Mouse (Mus musculus): ENCODE measurements around the gene Zfp72. TPM values are rescaled to one million over a fixed set of nuclear protein-coding genes. Genes with fewer than 3 reads are reported as not detected.

Gene Zfp72
- polyA plus RNA-seq (2015; fragmentation: Nextera tagmentation; extraction: Ambion mirVana), result 5.3 and 6.6 TPM in 2 replicates

- H3K4me2 ChIP-seq (replicated peaks), result peak within 1 kb of the TSS; percentile 66
- H3K9me3 ChIP-seq, result no peaks in the 10 kb centered on the region
- peak within 1 kb of the TSS; percentile 70 for H3K9ac ChIP-seq
- H3K27me3 ChIP-seq, result no peaks in the 10 kb centered on the region
- 2% methylated on average over 14 of the region's 14 CpGs for WGBS
- peak; percentile 91 for ATAC-seq (ENCODE audit: low FRiP score, low read depth)
- peak within 1 kb of the TSS; percentile 65 for H3K4me3 ChIP-seq
- H3K36me3 ChIP-seq, result no peaks in the 10 kb centered on the region
- no peak within 1 kb of the TSS for H3K27ac ChIP-seq
- peaks cover 6% of the 10 kb centered on the region for H3K4me1 ChIP-seq
Observed at GRCm38 (mm10) chr13:74390371-74390990, at the start of gene Zfp72. Gene Zfp72 (minus strand): TSS chr13:74390836.

- H3K9ac ChIP-seq, result no peak overlapping the region
- no peak overlapping the region for H3K4me2 ChIP-seq (replicated peaks)
- no peak for ATAC-seq (ENCODE audit: low FRiP score, low read depth)
- H3K27ac ChIP-seq, result no peak overlapping the region
- 25% methylated on average over 19 of the region's 19 CpGs for WGBS
- H3K36me3 ChIP-seq, result peaks cover 36% of the 10 kb centered on the region
- H3K4me3 ChIP-seq, result no peak overlapping the region
- no peaks in the 10 kb centered on the region for H3K4me1 ChIP-seq
- H3K27me3 ChIP-seq, result no peaks in the 10 kb centered on the region
- peaks cover 58% of the 10 kb centered on the region for H3K9me3 ChIP-seq
Observed at GRCm38 (mm10) chr13:74439895-74440294, 49.3 kb upstream of the Zfp72 start.

DNA sequence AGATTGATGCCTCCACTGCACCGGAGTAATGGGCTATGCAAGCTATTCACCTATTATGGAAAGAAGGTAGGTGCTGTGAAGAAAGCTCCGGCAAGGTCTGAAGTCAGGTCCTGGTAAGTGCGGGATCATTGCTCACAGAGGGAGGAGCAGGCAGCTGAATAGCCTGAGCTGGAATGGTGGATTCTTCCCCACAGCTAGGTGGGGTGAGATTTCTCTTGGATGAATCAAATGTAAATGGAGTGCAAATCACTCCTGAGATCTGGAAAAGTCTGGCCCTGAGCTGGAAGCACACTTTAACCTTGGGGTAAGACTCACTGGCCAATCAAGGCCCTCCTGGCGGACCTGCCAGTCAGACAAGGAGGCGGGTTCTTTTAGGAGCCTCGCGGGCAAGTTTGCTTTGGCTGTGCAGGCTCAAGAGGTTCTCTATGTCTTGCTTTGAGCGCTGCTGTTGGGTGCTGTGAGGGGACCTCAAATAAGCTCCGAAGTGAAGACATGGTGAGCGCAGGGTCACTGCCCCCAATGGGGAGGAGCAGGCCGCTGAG is 8.7 kb upstream of the Zfp72 start, which contains the start of gene Ftl1-ps1:
Gene Ftl1-ps1, plus strand, starts transcription at position 397 of the 542 bp plus-strand sequence.
- peak within 1 kb of the TSS; percentile 28; the same call in 1 of the 2 replicates for H3K4me2 ChIP-seq (replicated peaks)
- H3K9ac ChIP-seq, result no peak within 1 kb of the TSS
- H3K4me1 ChIP-seq, result no peaks in the 10 kb centered on the region
- H3K36me3 ChIP-seq, result no peaks in the 10 kb centered on the region
- ATAC-seq (ENCODE audit: low FRiP score, low read depth), result no peak
- 0 out of 2 replicates have a peak within 1 kb of the TSS, but pooled peaks have one; percentile 4 for H3K4me3 ChIP-seq
- H3K27me3 ChIP-seq, result peaks cover 8% of the 10 kb centered on the region; the same call in 1 of the 2 replicates
- WGBS, result 14% methylated on average over 11 of the region's 11 CpGs
- H3K27ac ChIP-seq, result no peak within 1 kb of the TSS
- H3K9me3 ChIP-seq, result no peaks in the 10 kb centered on the region

- Histone ChIP-seq H3K4me3 (no peak overlapping the region), H3K4me2 (replicated peaks) (no peak overlapping the region), H3K4me1 (peaks cover 6% of the 10 kb centered on the region), H3K9ac (no peak overlapping the region), H3K36me3 (no peaks in the 10 kb centered on the region), H3K27ac (no peak overlapping the region), H3K27me3 (no peaks in the 10 kb centered on the region), H3K9me3 (no peaks in the 10 kb centered on the region)
- 77% methylated on average over 2 of the region's 2 CpGs for WGBS
- ATAC-seq (ENCODE audit: low FRiP score, low read depth), result no peak
Observed at GRCm38 (mm10) chr13:74391156-74391555, 520 bp upstream of the Zfp72 start.

GRCm38 (mm10) chr13:74389730-74390129 is 906 bp downstream of the Zfp72 start:
- Histone ChIP-seq H3K4me2 (replicated peaks) (peak overlapping the region; percentile 66), H3K4me3 (peak overlapping the region; percentile 65), H3K4me1 (peaks cover 6% of the 10 kb centered on the region), H3K27ac (no peak overlapping the region), H3K27me3 (no peaks in the 10 kb centered on the region), H3K9me3 (no peaks in the 10 kb centered on the region), H3K36me3 (no peaks in the 10 kb centered on the region), H3K9ac (no peak overlapping the region; the same call in 1 of the 2 replicates)
- 67% methylated on average over 6 of the region's 6 CpGs for WGBS
- ATAC-seq (ENCODE audit: low FRiP score, low read depth), result 0 out of 2 replicates have a peak, but pooled peaks have one; percentile 6

DNA sequence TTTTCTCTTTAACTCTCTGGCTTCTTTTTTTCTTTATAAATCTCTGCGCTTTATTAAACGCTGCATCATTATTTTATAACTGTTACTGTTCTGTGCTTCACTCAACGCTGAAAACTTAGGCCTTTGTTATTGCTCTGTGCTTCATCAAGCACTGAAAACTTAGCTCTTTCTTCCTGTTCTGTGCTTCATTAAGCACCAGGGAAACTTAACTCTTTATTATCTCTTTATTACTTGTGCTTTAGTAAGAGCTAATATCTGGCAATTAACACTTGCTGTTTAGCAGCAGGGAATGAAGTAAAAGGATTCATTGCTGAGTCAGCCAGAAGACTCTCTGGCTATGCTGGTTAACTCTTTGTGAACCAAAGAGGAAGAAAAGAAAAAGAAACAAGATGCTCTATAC is 8.3 kb downstream of the Zfp72 start:
- H3K4me2 ChIP-seq (replicated peaks), result peak overlapping the region; percentile 14; the same call in 1 of the 2 replicates
- H3K27ac ChIP-seq, result peak overlapping the region; percentile 33; the same call in 1 of the 2 replicates
- H3K9me3 ChIP-seq, result no peaks in the 10 kb centered on the region
- WGBS, result 14% methylated on average over 3 of the region's 3 CpGs
- H3K9ac ChIP-seq, result peak overlapping the region; percentile 36; the same call in 1 of the 2 replicates
- peaks cover 3% of the 10 kb centered on the region; the same call in 1 of the 2 replicates for H3K27me3 ChIP-seq
- H3K4me1 ChIP-seq, result peaks cover 14% of the 10 kb centered on the region
- ATAC-seq (ENCODE audit: low FRiP score, low read depth), result no peak
- no peaks in the 10 kb centered on the region for H3K36me3 ChIP-seq
- H3K4me3 ChIP-seq, result no peak overlapping the region

DNA sequence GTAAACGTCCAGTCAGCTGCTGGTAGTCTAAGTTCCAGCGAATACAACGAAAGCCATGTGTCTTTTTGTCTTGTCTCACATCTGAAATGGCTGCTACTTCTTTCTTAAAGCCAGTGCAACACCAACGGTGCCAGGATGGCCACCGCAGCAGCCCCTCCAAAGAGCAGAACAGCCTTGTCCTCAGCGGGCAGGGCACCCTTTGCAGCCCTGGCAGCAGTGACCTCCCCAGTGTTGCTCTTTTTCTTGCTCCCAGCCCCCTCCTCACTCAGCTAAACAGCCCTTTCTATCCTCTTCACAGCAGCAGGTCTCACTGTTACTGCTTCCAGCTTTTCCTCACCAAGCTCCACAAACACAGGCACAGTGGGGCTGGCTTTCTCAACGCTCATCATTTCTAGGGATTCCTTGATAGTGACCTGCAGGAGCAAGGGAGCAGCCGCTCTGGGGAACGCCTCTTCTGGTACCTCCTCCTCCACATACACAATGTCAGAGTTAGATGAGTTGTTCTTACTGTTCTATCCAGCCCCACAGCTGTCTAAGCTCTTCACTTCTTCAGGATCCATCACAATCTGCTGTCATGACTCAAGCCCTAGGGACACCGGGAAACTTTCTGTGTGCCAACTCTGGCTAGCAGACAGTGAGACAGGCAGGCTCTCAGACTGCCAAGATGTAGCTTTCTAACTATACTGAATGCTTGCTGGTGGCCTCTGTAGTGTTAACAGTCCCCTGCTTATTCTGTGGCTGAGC is 8.9 kb downstream of the Zfp72 start:
- Histone ChIP-seq H3K4me1 (peaks cover 14% of the 10 kb centered on the region), H3K27ac (peak overlapping the region; percentile 33; the same call in 1 of the 2 replicates), H3K9me3 (no peaks in the 10 kb centered on the region), H3K27me3 (peaks cover 3% of the 10 kb centered on the region; the same call in 1 of the 2 replicates), H3K36me3 (no peaks in the 10 kb centered on the region), H3K4me3 (no peak overlapping the region), H3K4me2 (replicated peaks) (peak overlapping the region; percentile 14; the same call in 1 of the 2 replicates), H3K9ac (peak overlapping the region; percentile 36; the same call in 1 of the 2 replicates)
- no peak; the same call in 1 of the 2 replicates for ATAC-seq (ENCODE audit: low FRiP score, low read depth)
- WGBS, result 53% methylated on average over 10 of the region's 10 CpGs

GRCm38 (mm10) chr13:74363859-74364235 is 26.8 kb downstream of the Zfp72 start, which contains the start of gene Lrrc14b:
Gene Lrrc14b (minus strand): TSS chr13:74364005.
- 74% methylated on average over 8 of the region's 8 CpGs for WGBS
- Histone ChIP-seq H3K9me3 (0 out of 2 replicates have a peak, but pooled peaks cover 2% of the 10 kb centered on the region), H3K36me3 (peaks cover 41% of the 10 kb centered on the region), H3K27ac (no peak within 1 kb of the TSS), H3K4me2 (replicated peaks) (no peak within 1 kb of the TSS), H3K4me3 (no peak within 1 kb of the TSS), H3K9ac (no peak within 1 kb of the TSS), H3K4me1 (0 out of 2 replicates have a peak, but pooled peaks cover 6% of the 10 kb centered on the region), H3K27me3 (no peaks in the 10 kb centered on the region)
- ATAC-seq (ENCODE audit: low FRiP score, low read depth), result peak; percentile 46; the same call in 1 of the 2 replicates

DNA sequence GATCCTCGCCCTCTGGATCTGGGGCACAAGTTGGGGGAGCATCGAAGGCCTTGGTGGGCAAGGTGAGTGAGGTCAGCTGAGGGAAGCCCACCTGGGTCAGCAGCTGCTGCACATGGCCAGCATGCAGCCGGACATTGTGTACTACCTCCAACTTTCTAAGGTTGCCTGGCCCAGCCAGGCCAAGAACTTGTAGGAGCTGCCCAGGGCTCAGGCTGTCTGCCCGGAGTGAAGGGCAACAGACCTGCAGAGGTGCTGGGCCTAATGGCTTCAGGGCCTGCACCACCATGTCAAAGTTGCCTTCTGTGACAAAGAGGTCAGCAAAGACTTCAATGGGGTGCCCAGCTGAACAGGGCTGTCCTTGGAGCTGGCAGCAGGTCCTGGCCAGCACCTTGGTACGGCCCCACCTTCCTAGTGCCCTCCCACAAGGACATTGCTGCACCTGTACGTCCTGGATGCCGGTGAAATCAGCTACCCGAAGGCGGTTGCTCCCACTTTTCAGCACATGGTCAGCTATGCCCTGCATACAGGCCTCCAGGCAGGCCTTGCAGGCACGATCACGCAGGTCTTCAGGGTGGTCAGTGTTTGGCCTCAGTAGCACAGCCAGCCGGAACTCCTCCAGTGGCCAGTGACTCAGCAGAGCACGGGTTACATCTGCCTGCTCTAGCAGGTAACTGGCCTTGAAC is 27.3 kb downstream of the Zfp72 start:
- Histone ChIP-seq H3K4me3 (no peak overlapping the region), H3K27ac (no peak overlapping the region), H3K36me3 (peaks cover 46% of the 10 kb centered on the region), H3K9ac (no peak overlapping the region), H3K9me3 (0 out of 2 replicates have a peak, but pooled peaks cover 2% of the 10 kb centered on the region), H3K4me2 (replicated peaks) (no peak overlapping the region), H3K4me1 (0 out of 2 replicates have a peak, but pooled peaks cover 6% of the 10 kb centered on the region), H3K27me3 (no peaks in the 10 kb centered on the region)
- ATAC-seq (ENCODE audit: low FRiP score, low read depth), result no peak
- WGBS, result 91% methylated on average over 13 of the region's 13 CpGs

DNA sequence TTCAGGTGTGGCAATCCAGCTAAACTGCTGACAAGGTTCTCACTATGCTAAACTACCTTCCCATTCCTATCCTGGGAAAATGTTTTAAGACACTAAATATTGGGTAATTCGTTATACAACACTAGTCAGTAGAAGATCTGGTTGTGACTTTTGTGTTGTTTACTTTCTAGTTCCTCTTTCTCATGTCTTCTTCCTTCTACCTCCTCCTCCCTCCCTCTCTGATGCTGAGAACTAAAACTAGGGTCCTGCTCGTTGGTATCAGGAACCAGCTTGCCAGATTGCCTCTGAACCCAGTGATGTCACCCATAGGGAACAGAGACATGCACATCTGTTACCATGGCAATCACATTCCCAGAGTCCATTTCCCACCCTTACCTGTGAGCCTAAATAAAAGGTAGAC is 28.4 kb downstream of the Zfp72 start:
- Histone ChIP-seq H3K9me3 (no peaks in the 10 kb centered on the region), H3K4me1 (0 out of 2 replicates have a peak, but pooled peaks cover 6% of the 10 kb centered on the region), H3K27ac (no peak overlapping the region), H3K9ac (no peak overlapping the region), H3K4me2 (replicated peaks) (no peak overlapping the region), H3K36me3 (peaks cover 57% of the 10 kb centered on the region), H3K4me3 (no peak overlapping the region), H3K27me3 (no peaks in the 10 kb centered on the region)
- 72% methylated on average over 2 of the region's 2 CpGs for WGBS
- ATAC-seq (ENCODE audit: low FRiP score, low read depth), result no peak

- H3K9me3 ChIP-seq, result no peaks in the 10 kb centered on the region
- no peaks in the 10 kb centered on the region for H3K27me3 ChIP-seq
- H3K9ac ChIP-seq, result no peak overlapping the region
- 96% methylated on average over 13 of the region's 13 CpGs for WGBS
- no peak overlapping the region for H3K4me2 ChIP-seq (replicated peaks)
- no peak for ATAC-seq (ENCODE audit: low FRiP score, low read depth)
- peaks cover 81% of the 10 kb centered on the region for H3K36me3 ChIP-seq
- H3K4me1 ChIP-seq, result no peaks in the 10 kb centered on the region
- H3K27ac ChIP-seq, result no peak overlapping the region
- no peak overlapping the region for H3K4me3 ChIP-seq
Observed at GRCm38 (mm10) chr13:74356491-74356890, 34.1 kb downstream of the Zfp72 start.

Data from limb, embryonic 13.5 days (tissue).